Comparison of ENCODE assay signal across 25 mouse cellular contexts in the genomic region with DNA sequence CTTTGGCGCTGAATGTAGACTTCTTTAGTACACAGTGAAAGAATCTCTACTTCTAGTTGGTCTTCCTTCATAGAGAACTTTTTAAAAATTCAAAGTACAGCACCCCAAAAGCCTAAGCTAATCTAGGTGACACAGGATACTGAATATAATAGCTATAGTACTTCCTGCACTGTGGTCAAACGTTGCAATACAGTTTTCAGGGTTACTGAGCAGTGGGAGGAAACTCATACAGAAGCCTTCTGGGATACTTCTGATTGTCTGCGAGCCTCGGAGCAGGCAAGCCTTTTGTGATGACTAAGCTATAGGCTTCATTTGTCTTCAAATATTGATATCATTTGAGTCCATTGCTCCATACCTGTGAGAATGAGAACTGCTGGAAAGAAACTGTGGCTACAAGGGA. TPM values are rescaled to one million over a fixed set of nuclear protein-coding genes. Genes with fewer than 3 reads are reported as not detected.
A peak's percentile ranks its signal among the peaks of the same experiment; 100 is the strongest.
DNase-seq lines count a peak whose midpoint lies in the region; ATAC-seq and TF ChIP-seq lines count a peak whose summit lies in the region.
"Had no signal": no experiment of that assay in that cellular context is flagged by ENCODE, and none has a peak within 500 bp of the region (broad histone marks: within the 10 kb centered on the region; RNA-seq: fewer than 3 reads in every experiment).

No protein-coding gene starts in this region.

- no peaks in the 10 kb centered on the region for H3K27me3 ChIP-seq in spleen, adult 2 months (ENCODE audit: control insufficient read depth, insufficient read depth, low read length)
- H3K27me3 ChIP-seq: embryonic facial prominence, embryonic 13.5 days; forebrain, embryonic 13.5 days; heart, embryonic 12.5 days; midbrain, embryonic 13.5 days had no signal

- TF ChIP-seq POLR2A in spleen, adult 2 months (IDR thresholded peaks at IDR 0.05; ENCODE audit: low read depth, low read length): no peak

- H3K4me1 ChIP-seq in spleen, adult 2 months (ENCODE audit: control insufficient read depth, insufficient read depth, insufficient read length): peaks cover 52% of the 10 kb centered on the region
- H3K4me1 ChIP-seq: embryonic facial prominence, embryonic 13.5 days; forebrain, embryonic 13.5 days; hindbrain, embryonic 10.5 days; limb, embryonic 10.5 days; midbrain, embryonic 13.5 days had no signal

- no peak for TF ChIP-seq CTCF in spleen, adult 2 months (IDR thresholded peaks at IDR 0.05; ENCODE audit: extremely low read depth, insufficient read depth, insufficient read length, insufficient replicate concordance)

- 22% methylated on average over 4 of the region's 4 CpGs for WGBS in spleen, adult 2 months

- DNase-seq in spleen, adult 2 months (ENCODE audit: low read depth in 1 of 2, low spot score in 2 of 2): no peak
- DNase-seq in spleen, postnatal 4 days (ENCODE audit: low spot score in 2 of 2): no peak
- DNase-seq in T-cell, adult 2 months (ENCODE audit: low spot score): peak; percentile 49
- DNase-seq in adipocyte (ENCODE audit: low spot score): no peak
- no peak for DNase-seq in retina, postnatal 1 day
- no peak for DNase-seq in layer of hippocampus, adult 9-11 months
- DNase-seq: adrenal gland, adult 8-10 months; cerebellum, adult 2 months; cerebellum, postnatal 25 days; embryo, embryonic 11 days; heart, postnatal 10 days; kidney, adult 11 months; kidney, postnatal 4 days; lung, postnatal 10 days; right cerebral cortex, postnatal 25 days; thymus, adult 2 months had no signal

- H3K27ac ChIP-seq in spleen, adult 2 months (ENCODE audit: insufficient read depth, low read length): 0 out of 2 replicates have a peak overlapping the region, but pooled peaks have one; percentile 8
- H3K27ac ChIP-seq: embryonic facial prominence, embryonic 13.5 days; forebrain, embryonic 13.5 days; hindbrain, embryonic 10.5 days; limb, embryonic 10.5 days; midbrain, embryonic 13.5 days; stomach, postnatal 0 days had no signal

- no peak overlapping the region for H3K4me3 ChIP-seq in spleen, adult 2 months (ENCODE audit: extremely low read depth, insufficient read depth, insufficient read length)
- H3K4me3 ChIP-seq: embryonic facial prominence, embryonic 13.5 days; forebrain, embryonic 13.5 days; heart, embryonic 12.5 days; hindbrain, embryonic 10.5 days; limb, embryonic 10.5 days; midbrain, embryonic 13.5 days had no signal

- H3K36me3 ChIP-seq in spleen, adult 2 months (ENCODE audit: control insufficient read depth, insufficient read depth, low read length): peaks cover 1% of the 10 kb centered on the region; the same call in 1 of the 2 replicates
- H3K36me3 ChIP-seq: embryonic facial prominence, embryonic 13.5 days; hindbrain, embryonic 10.5 days; limb, embryonic 10.5 days; midbrain, embryonic 13.5 days had no signal

- ATAC-seq in megakaryocyte, adult 5-6 weeks (ENCODE audit: poor library complexity, severe bottlenecking): peak; percentile 46
- ATAC-seq: forebrain, embryonic 13.5 days; hindbrain, embryonic 16.5 days; midbrain, embryonic 13.5 days had no signal

RNA-seq across cellular contexts. Expression of gene Klhl6, which starts 7.4 kb away (rescaled TPM):
- polyA plus RNA-seq in spleen, adult 2 months (2012; rRNA removed): 28.4 and 33.7 TPM in 2 replicates
- 68.4 and 71.2 TPM in 2 replicates for total RNA-seq in megakaryocyte, adult 5-6 weeks (2015)
- 106 and 107 TPM in 2 replicates for total RNA-seq in megakaryocyte, adult 5-6 weeks (2017)
